Mouse (Mus musculus) ES-Bruce4 (cell line): ENCODE measurements around the gene Mipol1.

Experiments used
- CTCF ChIP-seq: IDR thresholded peaks from one replicate; pipeline ENCODE4 v1.8.1; 2011; ENCODE audit warnings: low read depth, low read length
- POLR2A ChIP-seq: IDR thresholded peaks from one replicate; pipeline ENCODE4 v1.8.1; 2011; ENCODE audit warnings: low read length; ENCODE audit not compliant: insufficient read depth

GRCm38 (mm10) chr12:57428243-57428642 lies 198.0 kb downstream of the Mipol1 start:
- TF ChIP-seq CTCF (no peak), POLR2A (no peak)
